Mouse (Mus musculus): Measurements from ENCODE around the gene Vmn2r80.

- no peak for TF ChIP-seq GATA1 (IDR thresholded peaks at IDR 0.05; ENCODE audit: borderline replicate concordance, low read length)
- TF ChIP-seq FLI1 (IDR thresholded peaks at IDR 0.05; ENCODE audit: low read length), result no peak
Observed at GRCm38 (mm10) chr10:79115085-79115484, 33.5 kb upstream of the Vmn2r80 start.

Measured in megakaryocyte, embryonic 14.5 days (primary cell).